Mouse (Mus musculus): Measurements from ENCODE around the gene Trpm6.

- TF ChIP-seq POLR2A (IDR thresholded peaks at IDR 0.05; ENCODE audit: low read depth, low read length) (no peak), ZKSCAN1 (IDR thresholded peaks at IDR 0.05; ENCODE audit: borderline replicate concordance, low read depth, low read length) (no peak), CTCF (conservative IDR thresholded peaks at IDR 0.05 in 1 of 2, IDR thresholded peaks at IDR 0.05 in 1 of 2; ENCODE audit: low read depth in 2 of 2, low read length in 2 of 2) (no peak), MXI1 (IDR thresholded peaks at IDR 0.05; ENCODE audit: low read depth, low read length) (no peak), EP300 (IDR thresholded peaks at IDR 0.05; ENCODE audit: low read length) (no peak), MAFK (IDR thresholded peaks at IDR 0.05; ENCODE audit: insufficient replicate concordance, low read length) (no peak), ZMIZ1 (IDR thresholded peaks at IDR 0.05; ENCODE audit: low read depth, low read length) (no peak), HCFC1 (IDR thresholded peaks at IDR 0.05; ENCODE audit: low read depth, low read length) (no peak)
Measured at GRCm38 (mm10) chr19:18815170-18815569, 65.4 kb downstream of the Trpm6 start.

Measured in CH12.LX (cell line).